Mouse (Mus musculus): Measurements from ENCODE around the gene Il11.
A peak's percentile ranks its signal among the peaks of the same experiment; 100 is the strongest.

Il11 gene

DNA sequence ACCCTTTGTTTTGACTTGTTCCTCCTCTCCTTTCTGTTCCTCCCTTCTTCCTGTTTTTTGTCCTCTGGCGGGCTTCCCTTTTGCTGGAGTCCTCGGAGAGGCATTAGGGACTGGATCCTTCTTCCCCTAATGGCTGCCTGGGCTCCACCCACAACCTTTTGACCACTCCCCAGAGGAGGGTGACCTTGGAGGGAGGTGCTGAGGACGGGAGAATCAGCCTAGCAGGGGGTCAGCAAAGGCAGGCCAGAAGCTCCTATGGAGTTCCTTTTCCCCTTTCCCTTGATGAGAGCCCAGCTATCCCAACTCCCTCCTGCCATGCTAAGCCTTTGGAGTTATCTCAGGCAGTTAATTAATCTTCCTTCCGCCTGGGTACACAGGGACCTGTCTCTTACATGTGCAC is 41.5 kb downstream of the Il11 start:
- peak; percentile 27 for DNase-seq

DNA sequence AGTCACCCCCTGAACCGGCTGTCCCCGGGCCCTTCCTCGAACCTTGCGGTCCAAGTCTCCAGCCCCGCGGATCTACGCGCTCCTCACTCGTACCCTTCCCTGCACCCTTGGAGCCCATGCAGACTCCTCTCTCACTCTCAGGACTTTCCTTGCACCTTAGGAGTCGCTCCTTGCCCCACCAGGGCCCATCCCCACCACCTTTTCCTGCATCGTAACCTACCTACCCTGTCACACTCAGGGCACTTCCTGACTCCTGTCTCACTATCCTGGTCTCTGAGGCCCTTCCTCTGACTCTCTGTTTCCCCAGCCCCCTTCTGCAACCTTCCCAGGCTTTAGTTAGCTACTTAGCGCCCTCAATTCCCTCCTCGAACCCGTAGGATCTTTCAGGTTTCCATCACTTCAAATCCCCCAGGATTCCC is 42.3 kb downstream of the Il11 start:
- DNase-seq, result no peak

DNA sequence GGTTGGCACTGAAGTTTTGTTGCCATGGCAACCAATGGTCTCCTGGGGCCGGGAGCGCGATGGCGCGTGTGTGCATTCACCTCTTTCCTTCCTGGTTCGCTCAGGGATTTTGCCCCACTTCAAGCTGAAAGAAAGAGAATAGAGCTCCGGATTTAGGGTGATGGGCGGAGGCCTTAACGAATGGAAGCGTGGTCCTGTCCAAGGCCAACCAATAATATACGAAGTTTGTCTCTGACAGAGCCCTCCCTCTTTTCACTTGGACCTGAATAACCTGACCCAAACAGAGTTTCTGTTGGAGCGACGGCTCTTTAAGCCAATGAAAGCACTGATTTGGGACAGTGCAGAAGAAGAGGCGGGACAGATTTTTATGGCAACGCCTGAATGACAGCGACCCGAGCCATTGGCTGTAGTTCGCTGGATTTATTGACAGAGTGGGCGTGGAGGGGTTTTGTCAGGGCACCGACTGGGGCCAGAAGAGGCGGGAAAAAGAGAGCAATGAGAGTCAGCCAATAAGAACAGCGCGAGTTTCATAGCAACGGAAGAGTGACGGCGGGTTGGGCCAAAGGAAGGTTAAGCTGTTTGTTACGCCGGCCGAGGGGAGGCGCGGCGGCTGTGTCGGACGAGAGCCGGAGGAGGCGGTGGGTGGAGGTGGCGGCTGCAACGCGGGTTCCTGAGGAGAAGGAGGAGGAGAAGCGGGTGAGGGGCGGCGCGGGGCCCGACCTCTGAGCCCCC is 42.9 kb downstream of the Il11 start, which contains the start of gene Kmt5c:
Kmt5c (plus strand) TSS at position 572 of the 732 bp plus-strand sequence.
- peak; percentile 98 for DNase-seq

DNA sequence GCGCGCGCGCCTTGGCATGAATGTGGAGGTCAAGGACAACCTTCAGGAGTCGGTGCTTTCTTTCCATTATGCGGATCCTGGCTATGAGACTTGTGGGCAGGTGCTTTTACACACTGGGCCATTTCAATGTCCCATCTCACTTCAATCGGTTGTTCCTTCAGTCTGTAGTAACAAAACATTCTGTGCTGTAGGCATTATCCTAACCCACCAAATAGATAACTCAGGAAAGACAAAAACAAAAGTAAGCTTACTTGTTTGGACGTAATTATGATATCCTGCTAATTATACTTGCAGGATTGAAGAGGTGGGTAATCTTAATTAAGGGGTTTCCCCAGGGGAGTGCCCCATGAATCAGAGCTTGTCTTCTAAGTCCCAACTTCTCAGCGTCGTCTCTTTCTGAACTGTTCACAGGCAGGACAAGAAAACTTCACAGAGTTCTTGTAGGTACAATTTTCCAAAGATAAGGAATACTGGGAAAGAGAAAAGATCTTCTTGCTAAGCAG is 43.6 kb downstream of the Il11 start:
- no peak for DNase-seq

DNA sequence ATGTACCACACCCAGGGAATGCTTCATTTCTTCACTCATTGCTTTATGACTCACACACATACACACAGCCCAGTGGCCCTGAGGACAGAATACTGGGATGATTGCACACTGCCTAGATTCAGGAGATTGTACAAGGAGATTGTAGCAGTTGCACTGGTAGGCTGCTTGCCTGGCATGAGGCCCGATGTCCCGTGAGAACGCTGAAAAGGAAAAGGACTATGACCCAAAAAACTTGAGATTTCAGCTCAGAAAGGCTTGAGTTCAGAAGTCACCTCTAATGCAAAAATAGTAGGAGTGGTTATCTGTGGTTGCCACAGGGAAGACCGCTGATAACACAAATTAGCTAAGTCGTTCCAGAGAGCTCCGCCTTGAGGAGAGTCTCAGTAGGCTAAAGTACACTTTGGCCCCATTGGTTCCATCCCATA is 49.7 kb downstream of the Il11 start:
- DNase-seq, result no peak

DNA sequence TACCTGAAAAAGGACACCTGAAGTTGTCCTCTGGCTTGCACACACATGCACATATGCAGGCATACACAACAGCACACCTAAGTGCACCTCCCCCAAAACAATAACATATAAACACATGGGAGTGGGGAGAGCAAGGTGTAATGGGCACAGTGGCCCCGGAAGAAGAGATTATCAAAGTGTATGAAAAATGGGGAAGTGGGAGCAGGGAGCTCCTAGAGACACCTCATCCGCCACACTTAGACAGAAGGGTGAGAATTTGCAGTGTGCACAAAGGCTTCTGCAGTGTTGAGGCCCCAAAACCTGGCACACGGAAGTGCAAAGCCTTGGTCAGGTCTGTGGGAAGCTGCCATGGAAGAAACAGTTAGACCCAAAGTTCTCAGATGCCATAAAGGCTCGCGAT is 51.6 kb downstream of the Il11 start:
- DNase-seq, result no peak

DNA sequence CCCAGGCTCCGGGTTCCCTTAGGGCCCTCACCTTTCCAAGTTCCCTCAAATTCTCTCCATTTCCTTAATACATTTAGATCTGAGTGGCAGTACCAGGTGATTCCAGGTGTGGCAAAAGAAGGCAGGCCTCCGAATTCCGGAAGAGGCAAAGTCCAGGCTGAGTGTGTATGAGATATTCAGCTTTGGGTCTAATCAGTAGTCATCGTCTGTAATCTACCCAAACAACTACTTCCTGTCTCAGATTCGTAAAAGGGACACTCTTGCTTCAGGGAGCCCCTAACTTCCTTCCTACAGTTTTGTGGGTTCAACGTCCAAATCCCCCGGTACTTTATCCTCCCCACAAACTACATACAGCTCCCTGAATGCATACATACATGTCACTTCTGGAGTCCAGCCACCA is 57.5 kb downstream of the Il11 start, which contains the start of gene Tmem150b:
Tmem150b (minus strand) TSS at position 81 of the 400 bp plus-strand sequence.
- no peak for DNase-seq

DNA sequence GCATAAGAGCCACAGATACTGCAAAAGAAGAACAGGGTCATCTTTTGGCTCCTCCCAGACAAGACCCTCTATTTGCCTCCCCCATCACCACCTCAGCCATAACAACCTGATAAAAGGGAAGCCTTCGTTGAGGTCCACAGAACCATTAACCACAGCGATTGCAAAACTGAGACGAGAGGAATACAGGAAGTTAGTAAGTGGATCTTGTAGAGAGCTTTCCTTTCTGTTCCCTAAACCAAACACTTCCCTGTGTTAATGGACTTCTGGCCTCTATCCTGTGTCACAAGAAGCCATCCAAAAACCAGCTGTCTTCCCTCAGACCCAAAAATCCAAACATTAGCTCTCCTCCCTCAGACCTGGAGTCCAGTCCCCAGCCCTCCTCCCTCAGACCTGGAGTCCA is 58.3 kb downstream of the Il11 start:
- no peak for DNase-seq

DNA sequence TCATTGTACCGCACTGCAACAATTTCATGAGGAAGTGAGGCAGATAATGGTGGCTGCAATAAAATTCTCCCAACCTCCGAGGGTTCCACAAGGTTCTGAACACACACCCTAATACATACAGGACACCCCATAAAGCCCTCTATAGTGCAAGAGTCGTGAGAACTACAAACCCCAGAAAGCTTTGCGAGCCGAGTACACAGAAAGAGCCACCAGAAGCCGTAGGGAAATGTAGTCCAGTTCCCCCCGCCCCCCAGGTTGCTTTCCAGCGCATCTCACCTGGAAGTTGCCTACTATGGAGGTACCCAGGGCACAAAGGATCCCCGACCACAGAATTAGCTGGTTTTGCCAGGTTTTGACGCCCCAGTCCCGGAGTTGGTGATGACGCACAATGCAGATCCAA is 59.2 kb downstream of the Il11 start:
- DNase-seq, result peak; percentile 32

Data from right cerebral cortex, postnatal 25 days (tissue).